Mouse (Mus musculus): ENCODE results near the gene Anapc7. TPM values are rescaled to one million over a fixed set of nuclear protein-coding genes. Genes with fewer than 3 reads are reported as not detected.
"Not testable (repeated sequence)": the region's sequence is repeated elsewhere in the genome, so short reads cannot be mapped to it uniquely, and the experiment has no call there.

The Anapc7 gene
- polyA plus RNA-seq, 1 experiment from 2014 or later = 30.2 TPM

DNA sequence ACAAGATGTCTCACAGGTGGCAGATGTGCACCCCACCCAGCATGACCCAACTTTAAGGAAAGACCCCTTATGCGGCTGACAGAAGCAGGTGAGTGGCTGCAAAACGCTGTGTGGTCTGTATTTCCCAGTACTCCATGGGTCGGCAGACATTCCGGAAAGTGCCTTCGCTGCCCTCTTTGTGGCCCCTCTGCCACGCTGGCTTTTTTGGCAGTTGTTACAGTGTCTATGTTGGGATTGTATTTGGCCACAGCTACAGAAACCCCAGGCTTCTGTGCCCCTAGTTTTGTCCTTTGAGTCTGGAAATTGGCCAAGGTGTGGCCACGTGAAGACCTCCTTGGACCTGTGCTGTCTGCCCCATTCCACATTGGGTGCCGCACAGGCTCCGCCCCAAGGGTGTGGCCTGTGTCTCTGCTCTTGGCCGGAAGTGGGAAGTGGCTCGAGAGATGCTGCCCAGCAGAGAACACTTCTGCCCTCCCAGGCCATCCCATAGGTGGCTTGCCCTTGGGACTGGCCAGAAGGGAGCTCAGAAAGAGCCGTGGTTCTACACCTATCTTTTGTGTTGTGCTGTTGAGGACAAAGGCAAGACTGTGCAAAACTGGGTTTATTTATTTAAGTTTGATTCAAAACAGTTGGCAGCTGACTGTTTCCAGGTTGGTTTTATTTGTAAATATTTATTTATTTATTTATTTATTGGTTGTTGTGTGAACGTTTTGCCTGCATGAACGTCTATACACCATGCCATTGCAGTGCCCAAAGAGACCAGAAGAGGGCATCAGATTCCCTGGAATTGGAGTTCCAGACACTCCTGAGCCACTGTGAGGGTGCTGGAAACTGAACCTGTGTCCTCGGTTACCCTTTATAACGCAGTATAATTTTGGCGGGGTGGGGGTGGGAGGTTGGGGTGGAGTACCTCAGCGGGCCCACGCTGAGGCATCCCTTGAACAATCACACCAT lies 11.5 kb upstream of the Anapc7 start:
- 85% methylated on average over 19 of the region's 19 CpGs for WGBS
- peaks cover 30% of the 10 kb centered on the region for H3K36me3 ChIP-seq
- H3K9me3 ChIP-seq (replicated peaks) = no peaks in the 10 kb centered on the region
- H3K27me3 ChIP-seq = no peaks in the 10 kb centered on the region
- H3K4me3 ChIP-seq = no peak overlapping the region
- H3K27ac ChIP-seq = no peak overlapping the region
- no peak overlapping the region for H3K9ac ChIP-seq
- H3K4me2 ChIP-seq = no peak overlapping the region
- ATAC-seq (replicated peaks; ENCODE audit: insufficient number of reproducible peaks, insufficient read depth, low FRiP score, low read depth) = no peak
- no peaks in the 10 kb centered on the region for H3K4me1 ChIP-seq (replicated peaks)

DNA sequence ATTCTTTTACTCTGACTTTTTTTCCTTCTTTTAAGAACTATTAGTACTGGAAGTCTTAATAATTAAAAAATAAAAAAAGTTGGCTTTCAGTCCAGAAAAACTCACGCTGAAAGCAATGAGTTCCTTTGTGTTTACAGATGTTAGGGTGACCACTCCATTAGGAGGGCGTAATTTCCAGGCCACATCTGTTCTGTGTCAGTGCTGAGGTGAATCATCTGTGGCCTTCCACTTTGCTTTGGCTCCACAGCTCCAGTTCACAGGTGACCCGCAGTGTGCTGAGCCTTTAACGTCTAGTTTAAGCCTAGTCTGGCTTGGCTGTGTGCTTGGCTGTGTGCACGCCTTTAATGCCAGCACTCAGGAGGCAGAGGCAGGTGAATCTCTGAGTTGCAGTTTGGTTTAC lies 9.6 kb upstream of the Anapc7 start:
- no peak overlapping the region for H3K4me3 ChIP-seq

DNA sequence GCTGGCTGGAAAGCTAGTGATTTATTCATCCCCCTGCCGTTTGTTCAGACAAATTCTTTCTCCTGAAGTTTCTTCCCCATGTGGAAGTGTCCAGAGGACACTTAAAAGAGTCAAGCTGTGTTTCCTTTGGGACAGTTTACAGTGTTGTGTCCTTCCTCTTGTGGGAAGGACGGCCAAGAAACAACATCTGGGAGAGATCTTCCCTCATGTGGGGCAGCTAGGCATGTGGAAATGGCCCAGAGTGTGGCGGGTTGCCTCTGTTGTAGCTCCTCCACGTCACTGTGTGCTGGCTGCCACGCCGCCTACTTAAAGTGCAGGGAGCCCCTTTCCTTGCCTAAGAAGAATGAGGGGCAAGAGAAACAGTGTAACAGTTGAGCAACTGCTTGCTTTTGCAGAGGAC lies 8.7 kb upstream of the Anapc7 start:
- Histone ChIP-seq H3K9me3 (replicated peaks) (no peaks in the 10 kb centered on the region), H3K4me1 (replicated peaks) (no peaks in the 10 kb centered on the region), H3K9ac (no peak overlapping the region), H3K4me2 (no peak overlapping the region), H3K27me3 (no peaks in the 10 kb centered on the region), H3K4me3 (no peak overlapping the region), H3K27ac (no peak overlapping the region), H3K36me3 (peaks cover 3% of the 10 kb centered on the region; the same call in 1 of the 2 replicates)
- no peak for ATAC-seq (replicated peaks; ENCODE audit: insufficient number of reproducible peaks, insufficient read depth, low FRiP score, low read depth)
- WGBS = 56% methylated on average over 6 of the region's 6 CpGs

More for the DNA sequence above, 9.6 kb upstream of the Anapc7 start:
- Histone ChIP-seq H3K27me3 (no peaks in the 10 kb centered on the region), H3K4me2 (no peak overlapping the region), H3K27ac (no peak overlapping the region), H3K9ac (no peak overlapping the region), H3K9me3 (replicated peaks) (no peaks in the 10 kb centered on the region), H3K4me1 (replicated peaks) (no peaks in the 10 kb centered on the region), H3K36me3 (peaks cover 11% of the 10 kb centered on the region)
- no peak for ATAC-seq (replicated peaks; ENCODE audit: insufficient number of reproducible peaks, insufficient read depth, low FRiP score, low read depth)
- 71% methylated on average over 5 of the region's 5 CpGs for WGBS

DNA sequence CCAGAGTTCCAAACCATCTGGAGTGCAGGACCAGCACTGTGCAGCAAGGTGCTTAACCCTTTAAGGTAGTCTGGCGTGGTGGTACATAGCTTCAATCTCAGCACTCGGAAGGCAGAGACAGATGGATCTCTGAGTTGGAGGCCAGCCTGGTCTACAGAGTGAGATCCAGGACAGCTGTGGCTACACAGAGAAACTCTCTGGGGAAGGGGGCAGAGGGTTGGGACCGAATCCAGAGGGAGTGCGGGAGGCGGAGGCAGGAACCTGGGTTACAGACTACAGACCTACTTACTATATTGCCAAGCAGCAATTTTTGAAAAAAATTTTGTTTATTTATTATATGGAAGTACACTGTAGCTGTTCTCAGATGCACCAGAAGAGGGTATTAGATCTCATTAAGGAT lies 7.1 kb upstream of the Anapc7 start:
- no peaks in the 10 kb centered on the region for H3K4me1 ChIP-seq (replicated peaks)
- H3K4me3 ChIP-seq = no peak overlapping the region
- H3K27me3 ChIP-seq = no peaks in the 10 kb centered on the region
- 0 out of 2 replicates have a peak, but pooled peaks cover 3% of the 10 kb centered on the region for H3K36me3 ChIP-seq
- H3K27ac ChIP-seq = no peak overlapping the region
- H3K9me3 ChIP-seq (replicated peaks) = no peaks in the 10 kb centered on the region
- ATAC-seq (replicated peaks; ENCODE audit: insufficient number of reproducible peaks, insufficient read depth, low FRiP score, low read depth) = no peak
- WGBS = 89% methylated on average over 5 of the region's 5 CpGs
- no peak overlapping the region for H3K4me2 ChIP-seq
- no peak overlapping the region for H3K9ac ChIP-seq

DNA sequence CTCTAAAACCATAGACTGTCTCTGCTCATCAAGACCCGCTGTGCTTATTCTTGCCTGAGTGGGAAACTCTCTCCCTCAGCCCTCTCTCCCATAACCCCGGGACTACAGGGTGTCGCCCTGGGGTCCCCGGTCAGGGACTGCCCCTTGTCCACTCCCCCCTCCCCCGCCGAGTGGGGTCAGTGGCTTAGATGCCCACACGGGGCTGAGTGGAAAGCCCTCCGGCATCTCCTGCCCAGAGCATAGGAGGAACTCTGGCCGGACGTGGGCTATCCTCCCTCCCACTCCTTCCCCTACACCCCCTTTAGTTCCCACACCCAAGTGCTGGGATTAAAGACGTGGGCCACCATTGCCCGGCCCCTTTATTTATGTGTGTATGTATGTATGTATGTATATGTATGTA lies 6.0 kb upstream of the Anapc7 start:
- Histone ChIP-seq H3K9ac (no peak overlapping the region), H3K27me3 (no peaks in the 10 kb centered on the region), H3K9me3 (replicated peaks) (no peaks in the 10 kb centered on the region), H3K27ac (no peak overlapping the region), H3K36me3 (no peaks in the 10 kb centered on the region), H3K4me1 (replicated peaks) (no peaks in the 10 kb centered on the region), H3K4me3 (no peak overlapping the region), H3K4me2 (no peak overlapping the region)
- WGBS = 81% methylated on average over 12 of the region's 12 CpGs
- no peak for ATAC-seq (replicated peaks; ENCODE audit: insufficient number of reproducible peaks, insufficient read depth, low FRiP score, low read depth)

DNA sequence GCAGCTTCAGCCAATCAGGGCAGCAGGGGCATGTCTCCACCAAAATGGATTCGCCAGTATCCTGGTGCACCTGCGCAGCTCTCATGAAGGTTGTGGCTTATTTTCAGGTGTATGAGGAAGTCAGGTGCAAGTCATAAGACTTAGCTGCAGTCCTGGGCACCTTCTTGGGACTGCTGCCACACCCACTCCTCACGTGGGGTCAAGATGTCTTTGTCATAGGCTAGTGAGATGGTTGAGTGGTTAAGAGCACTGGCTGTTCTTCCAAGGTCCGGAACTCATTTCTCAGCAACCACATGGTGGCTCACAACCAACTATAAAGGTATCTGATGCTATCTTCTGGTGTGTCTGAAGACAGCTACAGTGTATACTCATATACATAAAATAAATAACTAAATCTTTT lies 817 bp upstream of the Anapc7 start:
- not testable (repeated sequence) for H3K27me3 ChIP-seq; H3K27ac ChIP-seq; H3K4me2 ChIP-seq; H3K9me3 ChIP-seq (replicated peaks); H3K36me3 ChIP-seq; H3K4me3 ChIP-seq; ATAC-seq (replicated peaks; ENCODE audit: insufficient number of reproducible peaks, insufficient read depth, low FRiP score, low read depth); H3K9ac ChIP-seq
- WGBS = 56% methylated on average over 4 of the region's 4 CpGs
- peaks cover 12% of the 10 kb centered on the region for H3K4me1 ChIP-seq (replicated peaks)

DNA sequence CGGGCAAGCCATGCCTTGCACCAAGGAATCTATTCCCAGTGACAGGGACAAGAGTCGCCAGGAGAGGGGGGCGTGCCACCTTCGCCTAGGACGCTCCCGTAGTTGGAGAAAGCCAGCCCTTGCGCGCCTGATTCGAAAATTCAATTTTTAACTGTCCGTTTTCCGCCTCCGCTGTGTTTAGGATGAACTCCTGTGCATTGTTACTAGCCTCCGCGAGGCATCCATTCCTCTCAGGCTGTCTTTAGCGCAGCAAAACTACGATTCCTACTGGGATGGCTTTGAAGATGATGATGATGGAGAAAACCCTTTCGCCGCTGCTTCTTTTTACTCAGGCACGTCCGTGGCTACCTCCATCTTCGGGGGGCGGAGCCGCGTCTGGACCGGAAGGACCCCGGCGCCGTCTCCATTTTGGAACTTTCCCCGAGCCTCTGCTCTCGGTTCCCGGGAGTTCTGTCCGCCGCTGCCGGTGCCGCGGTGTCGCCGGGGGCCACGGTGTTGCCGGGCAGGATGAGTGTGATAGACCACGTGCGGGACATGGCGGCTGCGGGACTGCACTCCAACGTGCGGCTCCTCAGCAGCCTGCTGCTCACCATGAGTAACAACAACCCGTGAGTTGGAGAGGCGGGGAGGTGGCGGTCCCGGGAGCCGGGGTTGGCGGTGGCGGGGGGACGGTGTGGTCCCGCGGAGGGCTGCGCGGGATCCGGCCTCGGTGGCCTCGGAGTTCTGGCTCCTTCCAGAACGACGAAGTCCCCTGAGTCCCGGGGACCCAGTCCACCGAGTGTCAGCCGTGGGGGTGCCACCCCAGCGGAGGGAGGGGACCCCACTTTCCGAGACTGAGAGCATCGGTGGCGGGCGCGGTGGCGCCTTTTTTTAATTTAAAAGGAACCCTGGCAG lies 825 bp downstream of the Anapc7 start:
- peak; percentile 90 for ATAC-seq (replicated peaks; ENCODE audit: insufficient number of reproducible peaks, insufficient read depth, low FRiP score, low read depth)
- H3K27me3 ChIP-seq = no peaks in the 10 kb centered on the region
- no peaks in the 10 kb centered on the region; the same call in 1 of the 2 replicates for H3K36me3 ChIP-seq
- peak overlapping the region; percentile 95 for H3K9ac ChIP-seq
- peaks cover 12% of the 10 kb centered on the region for H3K4me1 ChIP-seq (replicated peaks)
- no peaks in the 10 kb centered on the region for H3K9me3 ChIP-seq (replicated peaks)
- WGBS = under 1% methylated on average over 73 of the region's 73 CpGs
- H3K4me3 ChIP-seq = peak overlapping the region; percentile 93
- H3K27ac ChIP-seq = peak overlapping the region; percentile 89
- peak overlapping the region; percentile 76 for H3K4me2 ChIP-seq

DNA sequence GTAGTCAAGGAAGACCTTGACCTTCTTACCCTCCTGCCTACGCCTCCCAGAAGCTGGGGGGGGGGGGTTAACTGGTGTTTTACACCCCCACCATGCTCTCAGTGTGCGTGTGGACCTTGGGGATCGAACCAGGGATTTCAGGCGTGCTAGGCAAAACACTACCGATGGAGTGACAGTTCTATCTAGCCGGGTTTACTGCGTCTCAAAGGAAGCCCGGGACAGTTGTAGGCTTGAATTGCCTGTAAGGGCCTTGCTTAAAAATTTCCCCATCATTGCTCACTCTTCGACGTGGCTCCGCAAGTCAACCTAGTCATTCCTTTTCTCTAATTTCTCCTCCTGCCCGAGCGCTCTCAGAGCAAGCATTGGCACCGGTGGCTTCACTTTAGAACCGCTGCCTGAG lies 1.6 kb downstream of the Anapc7 start:
- WGBS = 22% methylated on average over 15 of the region's 15 CpGs
- Histone ChIP-seq H3K4me2 (peak overlapping the region; percentile 76), H3K4me1 (replicated peaks) (peaks cover 12% of the 10 kb centered on the region), H3K9ac (peak overlapping the region; percentile 95), H3K27ac (no peak overlapping the region), H3K36me3 (peaks cover 3% of the 10 kb centered on the region), H3K27me3 (no peaks in the 10 kb centered on the region), H3K4me3 (peak overlapping the region; percentile 93), H3K9me3 (replicated peaks) (no peaks in the 10 kb centered on the region)
- no peak for ATAC-seq (replicated peaks; ENCODE audit: insufficient number of reproducible peaks, insufficient read depth, low FRiP score, low read depth)

DNA sequence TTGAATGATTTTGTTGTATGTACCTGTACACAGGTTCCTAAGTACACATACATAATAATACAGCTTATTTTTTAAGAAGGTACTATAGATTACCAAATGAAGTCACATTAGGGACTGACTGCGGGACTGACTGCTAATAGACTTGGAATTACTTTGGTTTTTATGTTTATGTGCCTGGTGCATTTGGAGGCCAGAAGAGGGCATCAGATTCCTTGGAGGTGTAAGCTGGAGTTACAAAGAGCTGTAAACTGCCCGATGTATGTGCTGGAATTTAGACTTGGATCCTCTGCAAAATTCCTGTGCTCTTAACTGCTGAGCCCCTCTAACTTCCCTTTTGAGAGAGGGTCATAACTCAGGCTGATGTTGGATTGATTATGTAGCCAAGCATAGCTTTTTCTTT lies 4.1 kb downstream of the Anapc7 start:
- Histone ChIP-seq H3K9me3 (replicated peaks) (no peaks in the 10 kb centered on the region), H3K27me3 (no peaks in the 10 kb centered on the region), H3K9ac (no peak overlapping the region), H3K4me1 (replicated peaks) (peaks cover 12% of the 10 kb centered on the region), H3K36me3 (peaks cover 28% of the 10 kb centered on the region), H3K4me2 (no peak overlapping the region), H3K27ac (no peak overlapping the region), H3K4me3 (no peak overlapping the region)
- 77% methylated on average over 2 of the region's 2 CpGs for WGBS
- ATAC-seq (replicated peaks; ENCODE audit: insufficient number of reproducible peaks, insufficient read depth, low FRiP score, low read depth) = no peak

DNA sequence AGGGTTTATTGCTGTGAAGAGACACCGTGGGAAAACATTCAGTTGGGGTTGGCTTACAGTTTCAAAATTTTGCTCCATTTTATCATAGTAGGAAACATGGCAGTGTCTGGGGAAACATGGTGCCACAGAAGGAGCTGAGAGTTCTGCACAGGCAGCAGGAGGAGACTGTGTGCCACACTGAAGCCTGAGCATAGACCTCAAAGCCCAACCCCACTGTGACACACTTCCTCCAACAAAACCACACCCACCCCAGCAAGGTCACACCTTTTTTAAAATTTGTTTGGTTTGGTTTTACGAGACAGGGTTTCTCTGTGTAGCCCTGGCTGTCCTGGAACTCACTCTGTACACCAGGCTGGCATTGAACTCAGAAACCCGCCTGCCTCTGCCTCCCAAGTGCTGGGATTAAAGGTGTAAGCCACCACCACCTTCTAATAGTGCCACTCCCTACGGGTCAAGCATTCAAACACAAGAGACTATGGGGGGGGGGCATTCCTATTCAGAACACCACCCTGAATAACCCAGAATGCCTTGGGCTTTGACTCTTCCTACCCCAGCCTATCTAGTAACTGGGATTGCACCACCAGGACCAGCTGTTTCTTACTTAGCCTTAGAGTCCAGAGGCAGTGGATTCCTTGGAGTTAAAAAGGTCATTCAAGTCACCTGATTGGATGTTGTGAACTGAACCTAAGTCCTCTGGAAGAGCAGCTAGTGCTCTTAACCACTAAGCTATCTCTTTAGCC lies 8.7 kb downstream of the Anapc7 start:
- WGBS = 89% methylated on average over 4 of the region's 4 CpGs
- ATAC-seq (replicated peaks; ENCODE audit: insufficient number of reproducible peaks, insufficient read depth, low FRiP score, low read depth) = no peak

DNA sequence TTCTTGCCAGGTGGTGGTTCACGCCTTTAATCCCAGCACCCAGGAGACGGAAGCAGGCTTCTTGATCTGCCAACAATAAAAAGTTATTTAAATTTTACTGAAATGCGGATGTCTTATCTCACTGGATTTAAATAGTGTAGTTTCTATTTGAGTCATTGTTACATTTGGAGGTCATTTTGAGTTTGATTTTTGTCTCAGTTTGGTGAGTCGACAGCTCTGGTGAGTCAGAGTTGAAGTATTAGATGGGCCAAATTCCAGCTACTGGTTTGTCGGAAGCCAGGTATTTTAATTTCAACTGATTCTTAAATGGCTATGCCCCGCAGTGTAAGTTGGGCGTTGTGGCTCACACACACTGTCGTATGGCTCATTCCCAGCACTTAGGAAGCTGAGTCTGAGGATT lies 9.7 kb downstream of the Anapc7 start:
- H3K27ac ChIP-seq = no peak overlapping the region
- WGBS = 75% methylated on average over 8 of the region's 8 CpGs
- no peak overlapping the region for H3K4me2 ChIP-seq
- H3K36me3 ChIP-seq = peaks cover 77% of the 10 kb centered on the region
- H3K9ac ChIP-seq = no peak overlapping the region
- H3K4me1 ChIP-seq (replicated peaks) = no peaks in the 10 kb centered on the region
- no peaks in the 10 kb centered on the region for H3K27me3 ChIP-seq
- no peak overlapping the region for H3K4me3 ChIP-seq
- no peak for ATAC-seq (replicated peaks; ENCODE audit: insufficient number of reproducible peaks, insufficient read depth, low FRiP score, low read depth)
- no peaks in the 10 kb centered on the region for H3K9me3 ChIP-seq (replicated peaks)

More for the DNA sequence above, 8.7 kb downstream of the Anapc7 start:
- Histone ChIP-seq H3K4me3 (no peak overlapping the region), H3K9ac (no peak overlapping the region), H3K36me3 (peaks cover 68% of the 10 kb centered on the region), H3K4me1 (replicated peaks) (no peaks in the 10 kb centered on the region; the same call in 1 of the 2 replicates), H3K27ac (no peak overlapping the region), H3K27me3 (no peaks in the 10 kb centered on the region), H3K9me3 (replicated peaks) (no peaks in the 10 kb centered on the region), H3K4me2 (no peak overlapping the region)

Measured in heart, embryonic 15.5 days (tissue).